Mouse (Mus musculus): ENCODE measurements around the gene Hdac11.

GRCm38 (mm10) chr6:91201881-91202341 lies 45.4 kb downstream of the Hdac11 start:
- TF ChIP-seq CTCF (IDR thresholded peaks at IDR 0.05; ENCODE audit: extremely low read depth, insufficient read depth, insufficient read length, insufficient replicate concordance), result no peak
- TF ChIP-seq POLR2A (IDR thresholded peaks at IDR 0.05; ENCODE audit: low read depth, low read length), result no peak
